Mouse (Mus musculus): ENCODE data around the gene Carmil1.
"Not testable (repeated sequence)": the region's sequence is repeated elsewhere in the genome, so short reads cannot be mapped to it uniquely, and the experiment has no call there.

Gene Carmil1

GRCm38 (mm10) chr13:24104611-24105339 lies 175.8 kb downstream of the Carmil1 start:
- not testable (repeated sequence) for DNase-seq (ENCODE audit: low spot score in 2 of 2)

- no peak for DNase-seq (ENCODE audit: low spot score in 2 of 2)
Measured at GRCm38 (mm10) chr13:24104016-24104415, 176.6 kb downstream of the Carmil1 start.

- no peak for DNase-seq (ENCODE audit: low spot score in 2 of 2)
Measured at GRCm38 (mm10) chr13:24103152-24103551, 177.4 kb downstream of the Carmil1 start.

- no peak for DNase-seq (ENCODE audit: low spot score in 2 of 2)
Measured at GRCm38 (mm10) chr13:24102256-24102655, 178.3 kb downstream of the Carmil1 start.

GRCm38 (mm10) chr13:24101157-24102130 lies 179.2 kb downstream of the Carmil1 start:
- no peak for DNase-seq (ENCODE audit: low spot score in 2 of 2)

GRCm38 (mm10) chr13:24100516-24101094 lies 180.0 kb downstream of the Carmil1 start:
- DNase-seq (ENCODE audit: low spot score in 2 of 2): no peak

- no peak for DNase-seq (ENCODE audit: low spot score in 2 of 2)
Measured at GRCm38 (mm10) chr13:24096573-24096972, 184.0 kb downstream of the Carmil1 start.

GRCm38 (mm10) chr13:24094825-24095547 lies 185.6 kb downstream of the Carmil1 start:
- no peak for DNase-seq (ENCODE audit: low spot score in 2 of 2)

GRCm38 (mm10) chr13:24093108-24093507 lies 187.5 kb downstream of the Carmil1 start:
- no peak for DNase-seq (ENCODE audit: low spot score in 2 of 2)

GRCm38 (mm10) chr13:24092073-24092472 lies 188.5 kb downstream of the Carmil1 start:
- no peak for DNase-seq (ENCODE audit: low spot score in 2 of 2)

- DNase-seq (ENCODE audit: low spot score in 2 of 2): no peak
Measured at GRCm38 (mm10) chr13:24082153-24082552, 198.4 kb downstream of the Carmil1 start.

- DNase-seq (ENCODE audit: low spot score in 2 of 2): no peak
Measured at GRCm38 (mm10) chr13:24081698-24082097, 198.9 kb downstream of the Carmil1 start.

GRCm38 (mm10) chr13:24072588-24072987 lies 208.0 kb downstream of the Carmil1 start:
- no peak for DNase-seq (ENCODE audit: low spot score in 2 of 2)

GRCm38 (mm10) chr13:24067553-24067952 lies 213.0 kb downstream of the Carmil1 start:
- peak in 1 of 2 experiments; percentile 10 for DNase-seq (ENCODE audit: low spot score in 2 of 2)

GRCm38 (mm10) chr13:24065536-24065935 lies 215.1 kb downstream of the Carmil1 start:
- no peak for DNase-seq (ENCODE audit: low spot score in 2 of 2)

- no peak for DNase-seq (ENCODE audit: low spot score in 2 of 2)
Measured at GRCm38 (mm10) chr13:24062770-24063169, 217.8 kb downstream of the Carmil1 start.

- DNase-seq (ENCODE audit: low spot score in 2 of 2): no peak
Measured at GRCm38 (mm10) chr13:24055072-24055869, 225.3 kb downstream of the Carmil1 start.

- no peak for DNase-seq (ENCODE audit: low spot score in 2 of 2)
Measured at GRCm38 (mm10) chr13:24051496-24051895, 229.1 kb downstream of the Carmil1 start.

- peak in 1 of 2 experiments; percentile 16 for DNase-seq (ENCODE audit: low spot score in 2 of 2)
Measured at GRCm38 (mm10) chr13:24050330-24050729, 230.3 kb downstream of the Carmil1 start.

GRCm38 (mm10) chr13:24049267-24050034 lies 231.1 kb downstream of the Carmil1 start:
- peak; percentile 71 to 86 for DNase-seq (ENCODE audit: low spot score in 2 of 2)
